9 mouse cellular contexts compared by ENCODE assay signal in genomic region chr4:128948137-128948674, GRCm38 (mm10). TPM values are rescaled to one million over a fixed set of nuclear protein-coding genes. Genes with fewer than 3 reads are reported as not detected.
DNase-seq lines count a peak whose midpoint lies in the region; ATAC-seq and TF ChIP-seq lines count a peak whose summit lies in the region.
"Had no signal": no experiment of that assay in that cellular context is flagged by ENCODE, and none has a peak within 500 bp of the region (broad histone marks: within the 10 kb centered on the region; RNA-seq: fewer than 3 reads in every experiment).

No protein-coding gene starts in this region.

- TF ChIP-seq CTCF in layer of hippocampus, adult 2 months (conservative IDR thresholded peaks at IDR 0.05) = peak; percentile 83
- TF ChIP-seq CTCF in Patski (IDR thresholded peaks at IDR 0.05) = peak; percentile 70
- TF ChIP-seq CTCF in cortical plate, adult 2 months (IDR thresholded peaks at IDR 0.05; ENCODE audit: extremely low read depth, insufficient read depth, low read length) = peak; percentile 60
- peak; percentile 80 for TF ChIP-seq CTCF in lung, embryonic 14.5 days (IDR thresholded peaks at IDR 0.05; ENCODE audit: low read depth)

- POLR2A ChIA-PET in Patski (lab: Charles Lee) = no interaction called here

- H3K27ac ChIP-seq in layer of hippocampus, adult 2 months = no peak overlapping the region
- H3K27ac ChIP-seq in cortical plate, adult 2 months (ENCODE audit: insufficient read depth, low read length) = no peak overlapping the region
- H3K27ac ChIP-seq in lung, embryonic 14.5 days (ENCODE audit: low read depth) = no peak overlapping the region
- H3K27ac ChIP-seq: neural tube, embryonic 13.5 days had no signal

- H3K9me3 ChIP-seq in lung, embryonic 14.5 days (ENCODE audit: low read depth, low read length) = no peaks in the 10 kb centered on the region
- H3K9me3 ChIP-seq: neural tube, embryonic 13.5 days had no signal

- no peaks in the 10 kb centered on the region for H3K4me1 ChIP-seq in cortical plate, adult 2 months (ENCODE audit: control insufficient read depth, insufficient read depth, low read length)
- H3K4me1 ChIP-seq in lung, embryonic 14.5 days (ENCODE audit: insufficient read depth) = no peaks in the 10 kb centered on the region

- CTCF ChIA-PET in Patski (lab: Charles Lee) = interaction anchor here (0.9 kb wide), 1 partner anchor 40 kb away, joined by 3 read pairs; no protein-coding TSS in a partner anchor

- DNase-seq in adrenal gland, adult (ENCODE audit: inconsistent age in 2 of 2, low spot score in 1 of 2) = peak; percentile 55 to 84
- DNase-seq in adrenal gland, postnatal 4 days (ENCODE audit: low spot score in 2 of 2) = no peak
- peak in 1 of 2 experiments; percentile 48 for DNase-seq in layer of hippocampus, adult 2 months (ENCODE audit: low spot score in 2 of 2)
- DNase-seq in layer of hippocampus, adult 8-10 months (ENCODE audit: low spot score in 2 of 2) = no peak
- DNase-seq in Patski (ENCODE audit: low read depth, low spot score) = no peak
- peak; percentile 80 for DNase-seq in lung, embryonic 14.5 days
- peak; percentile 60 for DNase-seq in thymus, postnatal 14 days

- H3K9ac ChIP-seq in lung, embryonic 14.5 days = no peak overlapping the region
- H3K9ac ChIP-seq: neural tube, embryonic 13.5 days had no signal

- in situ Hi-C loops in Patski (cut with MboI; ENCODE audit: low pct_unique_long_range_greater_than_20kb) = no loop called here

- no peaks in the 10 kb centered on the region for H3K27me3 ChIP-seq in Patski
- H3K27me3 ChIP-seq in lung, embryonic 14.5 days (ENCODE audit: insufficient read depth, low read length) = no peaks in the 10 kb centered on the region
- H3K27me3 ChIP-seq: neural tube, embryonic 13.5 days had no signal

- no peak for ATAC-seq in Patski
- ATAC-seq in lung, embryonic 14.5 days (ENCODE audit: insufficient read depth) = 0 out of 2 replicates have a peak, but pooled peaks have one; percentile 10

- WGBS in lung, embryonic 14.5 days = 29% methylated on average over 6 of the region's 6 CpGs

- no peaks in the 10 kb centered on the region for H3K36me3 ChIP-seq in lung, embryonic 14.5 days (ENCODE audit: insufficient read depth)
- H3K36me3 ChIP-seq: neural tube, embryonic 13.5 days had no signal

- H3K4me3 ChIP-seq in layer of hippocampus, adult 2 months = no peak overlapping the region
- no peak overlapping the region for H3K4me3 ChIP-seq in cortical plate, adult 2 months (ENCODE audit: insufficient read depth, low read length)
- H3K4me3 ChIP-seq in lung, embryonic 14.5 days (ENCODE audit: low read depth, low read length) = no peak overlapping the region
- H3K4me3 ChIP-seq: neural tube, embryonic 13.5 days had no signal

- no peak for TF ChIP-seq POLR2A in cortical plate, adult 2 months (IDR thresholded peaks at IDR 0.05; ENCODE audit: extremely low read depth, insufficient read depth, low read length)

- no peak overlapping the region for H3K4me2 ChIP-seq in lung, embryonic 14.5 days

RNA-seq across cellular contexts. Expression of gene Azin2, which starts 14.0 kb away (rescaled TPM):
- total RNA-seq in adrenal gland, postnatal 4 days (2021) = 10 to 100 TPM; 54.8 to 61.1 TPM
- 10 to 100 TPM; 35.2 to 39.9 TPM for total RNA-seq in layer of hippocampus, adult 2 months (2021)
- 10 to 100 TPM; 38.0 to 45.0 (median 43.4) TPM for total RNA-seq in layer of hippocampus, adult 8-10 months (2022)
- polyA plus RNA-seq in Patski (2021) = 18.0 TPM
- 46.0 and 51.4 TPM in 2 replicates for polyA plus RNA-seq in cortical plate, adult 2 months (2012; rRNA removed)
- polyA plus RNA-seq in lung, embryonic 14.5 days (2014; fragmentation: Nextera tagmentation; extraction: Ambion mirVana) = 17.6 and 21.2 TPM in 2 replicates

RNA-seq across cellular contexts. Expression of gene Ak2, which starts 43.6 kb away (rescaled TPM):
- total RNA-seq in adrenal gland, postnatal 4 days (2021) = 100 to 1,000 TPM; 144 to 163 TPM
- 10 to 100 TPM; 26.1 to 29.1 TPM for total RNA-seq in layer of hippocampus, adult 2 months (2021)
- 10 to 100 TPM; 26.3 to 32.0 (median 27.8) TPM for total RNA-seq in layer of hippocampus, adult 8-10 months (2022)
- 64.2 TPM for polyA plus RNA-seq in Patski (2021)
- 36.3 and 38.7 TPM in 2 replicates for polyA plus RNA-seq in cortical plate, adult 2 months (2012; rRNA removed)
- polyA plus RNA-seq in lung, embryonic 14.5 days (2014; fragmentation: Nextera tagmentation; extraction: Ambion mirVana) = 138 and 148 TPM in 2 replicates

Comparison
In these comparisons a context has a peak if more than half of its experiments do, and no peak if none do; other contexts are left out.
1. DNase-seq: peak in adrenal gland, adult (2 of 2), lung, embryonic 14.5 days (single experiment) and thymus, postnatal 14 days (single experiment); none in adrenal gland, postnatal 4 days (0 of 2), layer of hippocampus, adult 8-10 months (0 of 2) and Patski (single experiment).
2. RNA of gene Ak2, which starts 43.6 kb away (total RNA-seq): 144 to 163 TPM in adrenal gland, postnatal 4 days; 26.1 to 29.1 TPM in layer of hippocampus, adult 2 months and 26.3 to 32.0 TPM in layer of hippocampus, adult 8-10 months; every median in the first group is over 4 times any median in the second.
3. Peak in every context shown above with its lines, with median percentiles within 50 percentile points of each other: CTCF ChIP-seq.